Mouse (Mus musculus): ENCODE data around the gene Rps27. TPM values are rescaled to one million over a fixed set of nuclear protein-coding genes. Genes with fewer than 3 reads are reported as not detected.
"Not testable (repeated sequence)": the region's sequence is repeated elsewhere in the genome, so short reads cannot be mapped to it uniquely, and the experiment has no call there.

Rps27 gene
- polyA plus RNA-seq, 1 experiment from 2014 or later = 1,109 TPM

DNA sequence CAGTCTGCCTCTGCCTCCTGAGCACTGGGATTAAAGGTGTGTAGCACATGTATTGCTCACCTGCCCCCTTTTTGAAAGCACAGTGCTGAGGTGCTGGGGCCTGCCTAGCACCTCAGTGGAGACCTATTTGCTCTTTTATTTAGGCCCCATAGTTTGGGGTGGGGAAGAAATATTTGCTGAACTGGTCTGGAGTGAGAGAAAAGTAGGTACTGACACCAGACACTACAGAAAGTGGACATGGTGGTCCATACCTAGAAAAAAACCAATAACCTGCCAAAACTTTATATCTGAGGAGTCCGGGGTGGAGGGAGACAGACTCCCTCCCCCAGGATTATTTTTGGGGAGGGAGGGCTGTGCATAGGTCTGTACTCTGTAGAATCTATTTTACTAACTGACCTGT is 39.7 kb upstream of the Rps27 start:
- 86% methylated on average over 1 of the region's 1 CpGs for WGBS
- peak; percentile 3; the same call in 1 of the 2 replicates for ATAC-seq (replicated peaks; ENCODE audit: low FRiP score)
- not testable (repeated sequence) for DNase-seq (ENCODE audit: low spot score); H3K27ac ChIP-seq (ENCODE audit: low read depth, low read length); H3K9ac ChIP-seq (ENCODE audit: low read length); H3K4me2 ChIP-seq (ENCODE audit: low read depth, low read length, severe bottlenecking); H3K9me3 ChIP-seq (ENCODE audit: control insufficient read depth, low read length); H3K4me3 ChIP-seq (ENCODE audit: low read depth, low read length); H3K27me3 ChIP-seq (ENCODE audit: control insufficient read depth, insufficient read depth, low read length); H3K36me3 ChIP-seq (ENCODE audit: control insufficient read depth, insufficient read depth, low read length)
- H3K4me1 ChIP-seq (replicated peaks; ENCODE audit: control insufficient read depth, insufficient read depth, low read length) = peaks cover 10% of the 10 kb centered on the region

DNA sequence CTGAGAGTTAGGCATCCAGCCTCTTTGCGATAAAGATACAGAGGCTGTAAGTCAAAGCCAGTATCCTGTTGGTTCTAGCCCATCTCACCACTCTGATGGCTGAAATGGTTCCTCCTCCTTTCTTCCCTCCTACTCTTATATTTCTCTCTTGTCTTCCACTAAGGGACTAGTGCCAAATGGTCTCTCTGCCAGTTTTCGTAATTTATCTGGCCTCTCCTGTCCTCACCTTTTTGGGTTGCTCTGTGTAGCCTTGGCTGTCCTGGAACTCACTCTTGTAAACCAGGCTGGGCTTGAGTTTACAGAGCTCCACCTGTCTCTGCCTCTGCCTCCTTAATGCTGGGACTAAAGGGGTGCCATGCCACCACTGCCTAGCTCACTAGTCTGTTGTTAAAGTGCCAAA is 39.2 kb upstream of the Rps27 start:
- not testable (repeated sequence) for H3K27ac ChIP-seq (ENCODE audit: low read depth, low read length); ATAC-seq (replicated peaks; ENCODE audit: low FRiP score); H3K36me3 ChIP-seq (ENCODE audit: control insufficient read depth, insufficient read depth, low read length); H3K4me2 ChIP-seq (ENCODE audit: low read depth, low read length, severe bottlenecking); H3K9ac ChIP-seq (ENCODE audit: low read length); DNase-seq (ENCODE audit: low spot score); H3K4me3 ChIP-seq (ENCODE audit: low read depth, low read length); H3K9me3 ChIP-seq (ENCODE audit: control insufficient read depth, low read length); H3K27me3 ChIP-seq (ENCODE audit: control insufficient read depth, insufficient read depth, low read length)
- WGBS = 98% methylated on average over 2 of the region's 2 CpGs
- peaks cover 10% of the 10 kb centered on the region for H3K4me1 ChIP-seq (replicated peaks; ENCODE audit: control insufficient read depth, insufficient read depth, low read length)

DNA sequence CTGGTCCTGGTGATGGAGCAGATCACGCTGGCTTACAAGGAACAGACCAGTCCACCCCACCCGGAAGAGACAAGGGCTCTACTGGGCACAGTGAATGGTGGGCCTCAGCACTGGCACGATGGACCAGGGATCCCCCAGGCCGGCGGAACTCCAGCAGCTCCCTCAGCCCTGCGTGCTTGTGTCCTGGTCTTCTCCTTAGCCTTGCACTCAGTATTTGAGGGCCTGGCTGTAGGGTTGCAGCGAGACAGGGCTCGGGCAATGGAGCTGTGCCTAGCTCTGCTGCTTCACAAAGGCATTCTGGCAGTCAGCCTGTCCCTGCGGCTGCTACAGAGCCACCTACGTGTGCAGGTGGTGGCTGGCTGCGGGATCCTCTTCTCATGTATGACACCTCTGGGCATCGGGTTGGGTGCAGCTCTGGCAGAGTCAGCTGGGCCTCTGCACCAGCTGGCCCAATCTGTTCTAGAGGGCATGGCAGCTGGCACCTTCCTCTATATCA is 38.3 kb upstream of the Rps27 start:
- H3K4me1 ChIP-seq (replicated peaks; ENCODE audit: control insufficient read depth, insufficient read depth, low read length) = peaks cover 13% of the 10 kb centered on the region
- not testable (repeated sequence) for H3K9me3 ChIP-seq (ENCODE audit: control insufficient read depth, low read length); H3K36me3 ChIP-seq (ENCODE audit: control insufficient read depth, insufficient read depth, low read length); H3K9ac ChIP-seq (ENCODE audit: low read length); ATAC-seq (replicated peaks; ENCODE audit: low FRiP score); DNase-seq (ENCODE audit: low spot score); H3K27ac ChIP-seq (ENCODE audit: low read depth, low read length); H3K4me3 ChIP-seq (ENCODE audit: low read depth, low read length); H3K4me2 ChIP-seq (ENCODE audit: low read depth, low read length, severe bottlenecking); H3K27me3 ChIP-seq (ENCODE audit: control insufficient read depth, insufficient read depth, low read length)
- 93% methylated on average over 8 of the region's 12 CpGs for WGBS

DNA sequence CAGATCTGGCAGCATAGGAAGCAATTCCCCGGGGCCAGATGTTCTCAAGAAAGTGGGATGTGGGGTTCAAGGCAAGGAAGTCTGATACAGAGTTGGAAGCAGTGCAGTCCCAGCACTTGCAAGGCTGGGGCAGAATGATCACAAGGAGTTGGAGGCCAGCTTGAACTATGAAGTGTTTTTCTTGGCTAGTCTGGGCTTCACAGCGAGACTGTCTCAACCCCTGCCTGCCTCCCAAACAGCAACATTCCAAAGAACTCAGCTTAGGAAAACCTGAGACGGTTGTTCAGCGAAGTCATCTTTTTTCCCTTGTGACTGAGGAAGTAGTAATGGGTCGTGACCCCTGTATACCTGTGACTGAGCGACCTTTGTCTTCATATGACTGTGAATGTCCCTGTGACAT is 37.3 kb upstream of the Rps27 start:
- ATAC-seq (replicated peaks; ENCODE audit: low FRiP score) = no peak
- Histone ChIP-seq H3K4me3 (ENCODE audit: low read depth, low read length) (no peak overlapping the region), H3K4me1 (replicated peaks; ENCODE audit: control insufficient read depth, insufficient read depth, low read length) (peaks cover 13% of the 10 kb centered on the region), H3K27me3 (ENCODE audit: control insufficient read depth, insufficient read depth, low read length) (no peaks in the 10 kb centered on the region), H3K36me3 (ENCODE audit: control insufficient read depth, insufficient read depth, low read length) (no peaks in the 10 kb centered on the region; the same call in 1 of the 2 replicates), H3K4me2 (ENCODE audit: low read depth, low read length, severe bottlenecking) (no peak overlapping the region), H3K9me3 (ENCODE audit: control insufficient read depth, low read length) (no peaks in the 10 kb centered on the region), H3K27ac (ENCODE audit: low read depth, low read length) (no peak overlapping the region), H3K9ac (ENCODE audit: low read length) (no peak overlapping the region)
- DNase-seq (ENCODE audit: low spot score) = no peak
- 90% methylated on average over 6 of the region's 6 CpGs for WGBS

DNA sequence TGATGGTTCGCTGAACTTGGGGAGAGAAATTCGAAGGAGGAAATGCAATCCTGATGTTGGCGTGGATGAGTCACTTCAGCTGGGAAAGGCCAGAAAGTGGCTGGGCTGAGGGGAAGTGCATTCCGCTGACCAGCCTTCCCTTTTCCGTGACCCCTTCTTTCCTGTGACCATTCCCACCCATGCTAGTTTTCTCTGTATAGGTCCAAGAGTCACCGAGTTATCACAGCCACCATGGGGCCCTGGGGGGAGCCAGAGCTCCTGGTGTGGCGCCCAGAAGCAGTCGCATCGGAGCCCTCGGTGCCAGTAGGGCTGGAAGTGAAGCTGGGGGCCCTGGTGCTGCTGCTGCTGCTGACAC is 35.3 kb upstream of the Rps27 start:
- no peak for ATAC-seq (replicated peaks; ENCODE audit: low FRiP score)

DNA sequence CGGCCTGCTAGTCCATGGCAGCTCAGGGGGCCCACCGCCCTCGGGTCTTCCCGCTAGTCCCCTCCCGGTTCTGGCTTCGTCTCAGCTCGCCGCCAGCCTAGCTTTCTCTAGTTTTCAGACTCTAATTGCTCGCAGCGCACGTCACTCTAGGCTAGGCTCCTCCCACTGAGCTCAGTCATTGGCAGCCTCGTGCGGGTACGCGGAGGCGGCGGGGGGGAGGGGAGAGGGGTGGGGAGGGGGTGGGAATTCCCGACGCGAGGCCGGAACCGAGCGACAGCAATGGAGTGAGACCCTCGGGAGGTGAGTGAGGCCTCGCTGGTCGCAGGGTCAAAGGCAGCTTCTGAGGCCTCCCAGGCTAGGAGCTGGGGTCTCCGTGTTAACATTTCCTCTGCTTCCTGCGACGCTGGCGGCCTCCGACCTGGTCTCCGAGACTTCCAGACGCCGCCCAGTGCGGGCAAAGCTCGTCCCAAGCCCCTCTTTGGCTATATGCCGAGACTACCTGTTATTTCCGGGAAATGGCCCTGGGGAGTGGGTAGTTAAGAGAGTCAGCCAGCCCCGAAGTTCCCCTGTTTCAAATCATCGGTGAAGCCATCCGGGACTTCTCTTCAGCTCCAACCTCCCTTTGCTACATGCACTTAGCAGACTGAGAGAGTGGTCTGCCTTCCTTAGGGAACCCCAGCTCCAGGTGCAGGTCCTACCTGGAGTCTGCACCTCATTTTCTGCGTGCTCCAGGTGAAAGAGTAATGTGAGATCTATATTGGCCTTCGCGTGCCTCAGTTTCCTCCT is 34.7 kb upstream of the Rps27 start, which contains the start of gene Slc39a1:
Slc39a1 (plus strand) TSS at position 213 of the 786 bp plus-strand sequence.
- ATAC-seq (replicated peaks; ENCODE audit: low FRiP score) = peak; percentile 94
- peak within 1 kb of the TSS; percentile 74 for H3K27ac ChIP-seq (ENCODE audit: low read depth, low read length)
- H3K4me2 ChIP-seq (ENCODE audit: low read depth, low read length, severe bottlenecking) = peak within 1 kb of the TSS; percentile 96
- H3K27me3 ChIP-seq (ENCODE audit: control insufficient read depth, insufficient read depth, low read length) = no peaks in the 10 kb centered on the region
- peaks cover 9% of the 10 kb centered on the region for H3K4me1 ChIP-seq (replicated peaks; ENCODE audit: control insufficient read depth, insufficient read depth, low read length)
- H3K4me3 ChIP-seq (ENCODE audit: low read depth, low read length) = peak within 1 kb of the TSS; percentile 55
- peak within 1 kb of the TSS; percentile 75 for H3K9ac ChIP-seq (ENCODE audit: low read length)
- H3K36me3 ChIP-seq (ENCODE audit: control insufficient read depth, insufficient read depth, low read length) = no peaks in the 10 kb centered on the region; the same call in 1 of the 2 replicates
- no peaks in the 10 kb centered on the region for H3K9me3 ChIP-seq (ENCODE audit: control insufficient read depth, low read length)
- WGBS = under 1% methylated on average over 42 of the region's 44 CpGs
- DNase-seq (ENCODE audit: low spot score) = peak; percentile 97

More for the DNA sequence above, 35.3 kb upstream of the Rps27 start:
- WGBS = 15% methylated on average over 10 of the region's 10 CpGs
- Histone ChIP-seq H3K4me1 (replicated peaks; ENCODE audit: control insufficient read depth, insufficient read depth, low read length) (peaks cover 8% of the 10 kb centered on the region), H3K4me3 (ENCODE audit: low read depth, low read length) (peak overlapping the region; percentile 55), H3K4me2 (ENCODE audit: low read depth, low read length, severe bottlenecking) (peak overlapping the region; percentile 96), H3K27ac (ENCODE audit: low read depth, low read length) (no peak overlapping the region), H3K36me3 (ENCODE audit: control insufficient read depth, insufficient read depth, low read length) (no peaks in the 10 kb centered on the region; the same call in 1 of the 2 replicates), H3K27me3 (ENCODE audit: control insufficient read depth, insufficient read depth, low read length) (no peaks in the 10 kb centered on the region), H3K9me3 (ENCODE audit: control insufficient read depth, low read length) (no peaks in the 10 kb centered on the region), H3K9ac (ENCODE audit: low read length) (peak overlapping the region; percentile 75)
- DNase-seq (ENCODE audit: low spot score) = no peak

DNA sequence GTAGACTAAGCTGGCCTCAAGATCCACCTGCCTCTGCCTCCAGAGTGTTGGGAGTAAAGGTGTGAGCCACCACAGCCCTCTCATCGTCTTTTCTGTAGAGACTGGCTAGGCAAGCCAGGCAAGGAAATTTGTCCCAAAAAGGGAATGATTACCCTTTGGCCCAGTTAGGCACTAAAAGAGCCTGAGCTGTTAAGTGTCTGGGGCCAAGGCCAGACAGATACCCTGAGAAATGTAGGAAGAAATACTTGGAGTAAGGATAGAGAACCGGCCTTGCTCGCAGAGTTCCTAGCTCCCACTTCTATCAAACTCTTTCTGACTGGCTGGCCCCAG is 34.1 kb upstream of the Rps27 start:
- H3K9ac ChIP-seq (ENCODE audit: low read length) = peak overlapping the region; percentile 51
- peak overlapping the region; percentile 55 for H3K4me3 ChIP-seq (ENCODE audit: low read depth, low read length)
- H3K9me3 ChIP-seq (ENCODE audit: control insufficient read depth, low read length) = no peaks in the 10 kb centered on the region
- ATAC-seq (replicated peaks; ENCODE audit: low FRiP score) = peak; percentile 14
- H3K4me2 ChIP-seq (ENCODE audit: low read depth, low read length, severe bottlenecking) = peak overlapping the region; percentile 50
- WGBS = 0% methylated on average over 3 of the region's 3 CpGs
- DNase-seq (ENCODE audit: low spot score) = no peak
- no peaks in the 10 kb centered on the region for H3K27me3 ChIP-seq (ENCODE audit: control insufficient read depth, insufficient read depth, low read length)
- peaks cover 11% of the 10 kb centered on the region for H3K4me1 ChIP-seq (replicated peaks; ENCODE audit: control insufficient read depth, insufficient read depth, low read length)
- H3K27ac ChIP-seq (ENCODE audit: low read depth, low read length) = peak overlapping the region; percentile 74
- no peaks in the 10 kb centered on the region; the same call in 1 of the 2 replicates for H3K36me3 ChIP-seq (ENCODE audit: control insufficient read depth, insufficient read depth, low read length)

DNA sequence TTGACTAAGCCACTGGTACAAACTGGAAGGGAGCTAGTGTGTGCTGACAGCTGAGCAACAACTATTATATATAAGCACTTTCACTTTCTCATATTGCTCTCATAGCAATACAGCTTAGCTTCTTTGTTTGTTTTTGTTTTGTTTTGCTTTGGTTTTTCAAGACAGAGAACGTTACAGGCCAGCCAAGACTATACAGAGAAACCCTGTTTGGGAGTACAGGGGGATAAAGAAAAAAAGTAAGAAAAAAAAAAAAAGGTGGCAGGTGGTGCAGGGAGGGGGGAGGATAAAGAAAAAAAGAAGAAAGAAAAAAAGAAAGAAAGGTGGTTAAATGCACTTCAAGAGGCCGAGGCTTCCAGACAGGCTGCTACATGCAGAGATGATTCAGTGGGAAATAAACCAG is 32.0 kb upstream of the Rps27 start:
- H3K27ac ChIP-seq (ENCODE audit: low read depth, low read length) = no peak overlapping the region
- WGBS = 75% methylated on average over 2 of the region's 2 CpGs
- no peak overlapping the region for H3K4me2 ChIP-seq (ENCODE audit: low read depth, low read length, severe bottlenecking)
- H3K4me1 ChIP-seq (replicated peaks; ENCODE audit: control insufficient read depth, insufficient read depth, low read length) = peaks cover 11% of the 10 kb centered on the region
- H3K4me3 ChIP-seq (ENCODE audit: low read depth, low read length) = no peak overlapping the region
- ATAC-seq (replicated peaks; ENCODE audit: low FRiP score) (no peak), DNase-seq (ENCODE audit: low spot score) (no peak)
- H3K27me3 ChIP-seq (ENCODE audit: control insufficient read depth, insufficient read depth, low read length) = no peaks in the 10 kb centered on the region
- H3K9me3 ChIP-seq (ENCODE audit: control insufficient read depth, low read length) = no peaks in the 10 kb centered on the region
- H3K9ac ChIP-seq (ENCODE audit: low read length) = no peak overlapping the region
- no peaks in the 10 kb centered on the region for H3K36me3 ChIP-seq (ENCODE audit: control insufficient read depth, insufficient read depth, low read length)

All from forebrain, embryonic 11.5 days (tissue).